Mouse (Mus musculus): Measurements from ENCODE around the gene Mib2.
"Not testable (repeated sequence)": the region's sequence is repeated elsewhere in the genome, so short reads cannot be mapped to it uniquely, and the experiment has no call there.

Gene Mib2

DNA sequence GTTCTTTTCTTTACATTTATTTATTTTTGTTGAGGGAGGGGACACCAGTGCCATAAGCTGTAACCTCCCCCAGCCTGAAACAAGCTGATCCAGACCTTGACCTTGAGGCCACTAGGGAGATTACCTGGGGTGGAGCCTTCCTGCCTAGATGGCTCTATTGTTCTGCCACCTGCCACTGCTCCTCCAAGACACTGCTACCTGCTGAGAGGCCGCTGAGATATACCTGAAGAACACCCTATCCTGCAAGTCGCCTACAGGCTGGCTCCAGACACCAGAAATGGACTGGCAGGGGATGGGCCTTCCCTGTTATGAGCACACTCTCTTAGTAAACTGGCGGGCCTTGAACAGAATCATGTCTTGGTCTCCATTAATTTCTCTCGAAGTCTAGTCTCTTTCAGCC is 1.2 kb upstream of the Mib2 start:
- DNase-seq (ENCODE audit: low spot score in 2 of 2), result not testable (repeated sequence)

DNA sequence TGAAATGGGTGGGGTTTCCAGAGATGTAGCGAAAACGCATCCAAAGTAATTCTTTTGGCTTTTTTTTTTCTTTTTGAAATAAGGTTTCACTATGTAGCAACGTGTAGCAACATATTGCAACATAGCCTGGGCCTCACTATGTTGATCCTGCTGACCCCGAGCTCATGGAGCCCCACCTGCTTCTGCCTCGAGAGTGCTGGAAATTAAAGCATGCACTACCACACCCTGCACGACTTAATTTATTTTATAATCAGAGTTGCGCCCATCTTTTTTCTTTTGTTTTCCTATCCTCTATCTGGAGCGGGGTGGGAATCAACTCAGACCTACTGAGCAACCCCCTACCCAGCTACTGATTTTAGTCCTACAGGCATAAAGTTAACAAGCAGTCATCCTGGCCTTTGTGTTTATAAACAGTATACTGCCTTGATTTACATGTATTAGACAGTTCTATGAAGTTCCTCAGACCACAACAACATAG is 639 bp upstream of the Mib2 start:
- DNase-seq (ENCODE audit: low spot score in 2 of 2), result no peak

DNA sequence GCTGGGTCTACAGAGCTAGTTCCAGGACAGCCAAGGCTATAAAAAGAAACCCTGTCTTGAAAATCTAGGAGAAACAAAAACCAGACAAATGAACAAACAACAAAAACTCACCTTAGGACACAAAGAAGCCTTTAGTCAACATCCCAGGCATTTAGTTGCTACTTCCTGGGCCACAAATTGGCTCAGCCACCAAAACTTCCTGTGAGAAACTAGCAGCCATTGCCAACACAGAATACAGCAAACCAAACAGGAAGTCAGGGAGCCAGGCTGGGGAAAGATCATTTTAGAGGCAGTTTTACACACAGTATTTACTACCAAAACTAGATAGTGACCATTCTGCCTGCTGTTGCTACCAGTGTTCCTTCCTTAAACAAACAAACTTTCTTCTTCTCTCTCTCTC is 2.1 kb downstream of the Mib2 start:
- DNase-seq (ENCODE audit: low spot score in 2 of 2), result no peak

DNA sequence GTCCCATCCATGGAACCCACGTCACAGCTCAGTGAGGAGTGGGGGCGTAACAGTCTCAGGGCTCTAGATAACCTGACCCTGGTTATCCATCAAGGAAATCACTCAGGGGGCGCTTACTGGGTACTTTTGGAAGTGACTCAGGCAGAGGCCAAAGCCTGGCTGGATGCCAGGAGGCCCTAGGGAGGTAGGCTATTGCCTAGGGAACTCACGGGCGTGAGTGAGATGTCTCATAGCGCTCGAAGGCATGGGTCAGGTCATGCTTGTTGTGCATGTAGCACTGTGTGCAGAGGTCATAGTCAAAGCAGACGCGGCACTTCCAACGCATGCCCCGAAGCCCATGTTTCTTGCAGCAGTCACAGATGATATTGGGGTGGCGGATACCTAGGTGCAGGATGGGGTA is 8.4 kb downstream of the Mib2 start:
- DNase-seq (ENCODE audit: low spot score in 2 of 2), result no peak

DNA sequence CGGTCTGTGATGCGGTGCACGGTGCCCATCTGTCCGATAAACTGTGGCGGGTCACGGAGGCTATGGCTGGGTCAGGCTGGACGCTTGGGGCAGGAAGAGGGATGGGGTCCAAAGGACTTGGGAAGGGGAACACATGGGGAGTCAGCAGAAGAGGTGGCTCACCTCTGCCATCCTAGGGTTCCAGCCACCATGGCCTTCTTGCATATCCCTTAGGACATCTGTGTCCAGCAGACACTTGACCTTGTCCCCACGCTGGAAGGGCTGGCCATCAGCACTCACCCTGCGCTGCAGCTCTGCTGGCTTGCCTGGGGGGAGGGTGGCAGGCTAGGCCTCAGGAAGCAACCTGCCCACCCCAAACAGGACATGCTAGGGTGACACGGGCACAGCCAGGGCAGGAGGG is 10.0 kb downstream of the Mib2 start:
- DNase-seq (ENCODE audit: low spot score in 2 of 2), result no peak

DNA sequence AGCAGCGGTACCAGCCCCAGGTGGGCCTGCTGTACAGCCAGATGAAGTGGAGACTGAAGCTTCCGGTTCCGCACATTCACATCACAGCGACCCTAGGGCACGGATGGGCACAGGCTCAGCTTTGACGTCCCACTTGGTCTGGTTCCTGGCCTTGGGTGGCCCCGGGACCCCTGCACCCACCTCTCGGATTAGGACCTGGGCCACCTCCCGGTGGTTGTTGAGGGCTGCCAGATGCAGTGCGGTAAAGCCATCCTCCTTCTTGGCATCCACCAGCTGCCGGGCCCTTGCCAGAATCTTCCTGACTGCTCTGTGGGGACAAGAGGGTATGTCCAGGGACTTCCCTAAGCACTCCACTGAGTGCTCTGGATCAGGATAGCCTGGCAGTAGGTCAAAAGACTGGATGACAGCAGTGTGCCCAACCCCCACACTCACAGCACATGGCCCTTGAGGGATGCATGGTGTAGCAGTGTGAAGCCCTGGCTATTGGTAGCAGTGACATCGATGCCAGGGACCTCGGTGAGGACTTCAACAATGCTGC is 12.7 kb downstream of the Mib2 start:
- DNase-seq (ENCODE audit: low spot score in 2 of 2), result no peak

DNA sequence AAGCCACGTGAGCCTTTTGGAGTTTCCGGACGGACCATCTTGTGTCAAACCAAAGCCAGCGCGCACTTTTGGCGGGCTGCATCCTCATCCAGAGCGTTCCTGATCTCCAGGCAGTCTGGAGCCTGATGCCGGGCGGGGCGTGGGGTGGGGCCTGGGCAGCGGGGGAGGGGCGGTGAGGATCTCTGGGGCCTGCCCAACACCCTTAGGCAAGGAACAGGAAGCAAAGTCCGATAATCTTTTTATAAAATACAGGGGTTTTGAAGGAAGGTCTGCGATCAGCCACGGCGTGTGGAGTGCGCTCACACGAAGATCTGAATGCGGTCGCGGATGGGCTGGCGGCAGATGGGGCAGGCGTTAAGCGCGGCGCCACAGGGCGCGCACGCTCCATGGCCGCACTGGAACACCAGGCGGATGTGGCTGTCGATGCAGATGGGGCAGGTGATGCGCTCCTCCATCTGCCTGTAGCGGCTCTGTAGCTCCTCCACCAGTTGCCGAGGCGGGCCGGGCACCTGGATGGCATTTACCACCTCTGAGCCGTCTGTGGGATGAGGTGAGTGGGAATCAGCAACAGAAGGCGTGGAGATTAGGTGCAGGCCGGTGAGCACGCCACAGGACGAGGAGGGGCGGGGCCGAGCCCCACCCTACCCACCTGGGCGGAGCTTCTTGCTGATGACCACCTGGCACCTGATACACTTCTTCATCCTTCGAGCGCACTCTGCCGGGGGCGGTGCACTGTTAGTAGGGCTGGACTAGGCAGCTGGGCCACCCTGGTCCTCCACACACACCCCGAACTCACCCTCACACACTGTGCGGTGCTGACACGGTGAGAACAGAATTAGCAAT is 14.3 kb downstream of the Mib2 start:
- DNase-seq (ENCODE audit: low spot score in 2 of 2), result no peak

DNA sequence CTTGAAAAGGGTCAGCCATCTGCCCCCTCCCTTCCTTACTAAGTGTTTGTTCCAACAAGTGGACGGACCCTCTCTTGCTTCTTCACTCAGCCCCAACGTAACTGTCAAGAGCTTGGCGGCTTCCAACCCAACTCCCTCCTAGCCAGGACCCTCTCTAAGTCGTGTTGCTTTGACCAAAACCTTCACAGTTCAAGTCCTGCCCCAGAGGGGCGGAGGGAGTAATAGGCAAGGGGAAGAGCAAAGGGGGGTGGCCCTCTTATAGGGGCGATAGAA is 14.9 kb downstream of the Mib2 start:
- no peak for DNase-seq (ENCODE audit: low spot score in 2 of 2)

DNA sequence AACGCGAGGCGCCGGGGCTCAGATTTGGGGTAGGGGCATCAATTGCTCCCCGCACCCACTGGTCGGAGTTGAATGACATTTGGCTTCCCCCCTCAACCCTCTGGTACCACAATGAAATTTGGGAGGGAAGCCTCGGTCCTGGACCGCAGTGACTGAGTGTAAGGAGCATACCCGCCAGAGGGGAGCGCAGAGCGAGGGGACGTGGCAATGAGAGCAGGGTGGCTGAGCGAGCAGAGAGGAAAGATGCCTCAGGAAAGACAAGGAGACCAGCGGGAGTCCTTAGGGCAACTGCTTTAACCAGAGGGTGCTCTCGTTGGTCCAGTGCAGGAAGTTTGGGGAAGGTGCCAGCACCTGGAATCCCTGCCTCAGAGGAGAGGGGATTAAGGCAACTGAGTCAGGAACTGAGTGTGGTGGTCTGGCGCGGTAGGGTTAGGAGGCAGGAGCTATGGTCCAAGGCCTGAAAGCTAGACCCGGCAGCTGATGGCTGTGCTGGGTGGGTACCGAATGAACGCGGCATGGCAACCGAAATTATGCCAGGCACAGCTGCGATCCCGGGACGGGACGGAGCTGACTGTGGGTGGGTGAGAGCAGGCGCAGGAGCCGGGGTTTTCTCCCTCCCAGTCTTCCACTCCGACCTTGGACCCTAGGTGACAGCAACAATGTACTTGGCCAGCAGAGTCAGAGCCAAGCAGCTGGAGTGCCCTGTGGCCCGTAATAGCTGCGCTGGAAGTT is 15.4 kb downstream of the Mib2 start:
- DNase-seq (ENCODE audit: low spot score in 2 of 2), result no peak

DNA sequence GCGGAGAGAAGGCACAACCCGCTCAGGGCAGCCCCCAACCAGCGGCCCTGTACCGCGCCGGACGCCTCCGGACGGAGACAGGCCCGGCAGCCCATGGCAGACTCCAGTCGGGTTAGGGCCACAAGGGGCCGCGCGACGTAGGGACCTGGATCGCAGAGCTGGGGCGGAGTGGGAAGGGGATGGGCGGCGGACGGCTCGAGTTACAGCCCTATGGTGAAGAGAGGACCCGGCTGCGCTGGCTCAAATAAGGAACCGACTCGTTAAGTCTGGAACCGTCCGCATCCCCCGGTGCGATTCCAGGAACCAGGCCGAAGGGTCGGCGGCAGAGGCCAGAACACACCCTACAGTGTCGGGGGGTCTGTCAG is 15.9 kb downstream of the Mib2 start, which contains the start of gene Mmp23:
Mmp23 (minus strand) TSS at position 299 of the 365 bp plus-strand sequence.
- DNase-seq (ENCODE audit: low spot score in 2 of 2), result no peak

DNA sequence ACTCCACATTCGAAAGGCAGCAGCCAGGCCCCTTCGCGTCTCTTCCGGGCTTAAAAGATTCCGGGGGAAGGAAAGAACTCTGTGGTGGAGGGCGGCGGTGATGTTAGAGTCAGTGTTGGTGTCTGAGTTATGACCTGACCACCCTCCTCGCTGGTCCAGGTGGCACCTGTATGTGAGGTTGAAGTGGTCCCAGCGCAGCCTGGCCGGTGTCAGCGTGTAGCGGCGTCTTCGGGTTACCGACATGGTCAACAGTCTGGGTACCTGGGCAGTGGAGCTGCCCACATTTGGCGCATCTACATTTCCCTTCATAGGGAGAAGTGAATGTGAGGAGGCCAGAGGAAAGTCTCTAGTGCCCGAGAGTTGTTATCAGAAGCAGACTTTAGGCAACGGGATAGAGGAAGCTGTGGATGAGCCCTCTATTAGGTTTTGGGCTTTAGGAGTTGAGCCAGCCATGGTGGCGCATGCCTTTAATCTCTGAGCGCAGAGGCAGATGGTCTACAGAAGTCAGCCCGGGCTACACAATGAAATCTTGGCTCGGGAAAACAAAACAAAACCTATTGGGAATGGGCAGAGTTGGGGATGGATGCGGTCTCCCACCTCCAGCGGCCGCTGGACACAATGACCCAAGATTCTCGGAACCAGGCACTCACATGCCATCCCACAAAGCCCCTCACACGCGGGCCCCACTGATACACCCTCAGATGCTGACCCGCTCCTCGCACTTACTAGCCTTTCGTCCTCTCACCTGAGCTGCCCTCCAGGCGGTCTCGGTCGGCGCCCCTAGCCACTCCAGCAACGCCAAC is 16.5 kb downstream of the Mib2 start:
- DNase-seq (ENCODE audit: low spot score in 2 of 2), result no peak

DNA sequence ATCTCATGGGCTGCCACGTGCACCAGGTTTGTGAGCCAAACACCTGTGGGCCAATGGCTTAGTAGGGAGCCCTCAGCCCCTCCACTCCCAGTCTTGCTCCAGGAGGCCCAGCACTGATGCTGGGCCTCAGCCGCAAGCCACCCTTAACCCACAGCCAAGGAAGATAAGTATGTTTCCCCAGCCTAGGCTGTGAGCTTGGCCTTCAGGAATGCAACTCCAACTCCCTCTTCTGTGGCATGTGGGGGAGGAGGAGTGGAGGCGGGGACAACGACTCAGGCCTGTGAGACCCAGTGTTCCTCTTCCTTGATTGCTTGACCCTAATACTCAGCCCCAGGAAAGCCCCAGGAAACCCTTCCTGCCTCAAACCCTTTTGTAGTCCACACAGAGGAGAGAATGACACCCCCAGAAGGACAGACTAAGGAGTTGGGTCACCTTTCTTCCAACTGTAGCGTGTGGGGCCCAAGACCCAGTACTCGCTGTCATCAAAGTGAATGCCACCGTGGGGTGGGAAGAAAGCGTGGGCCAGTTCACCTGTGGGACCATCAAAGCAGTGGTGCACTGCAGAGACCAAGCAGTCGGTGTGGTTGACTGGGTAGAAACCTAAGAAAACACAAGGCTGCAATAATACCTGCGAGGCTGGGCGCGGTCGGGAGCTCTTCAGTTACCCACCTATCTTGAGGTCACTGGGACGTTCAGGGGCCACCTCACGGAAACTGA is 17.3 kb downstream of the Mib2 start:
- no peak for DNase-seq (ENCODE audit: low spot score in 2 of 2)

DNA sequence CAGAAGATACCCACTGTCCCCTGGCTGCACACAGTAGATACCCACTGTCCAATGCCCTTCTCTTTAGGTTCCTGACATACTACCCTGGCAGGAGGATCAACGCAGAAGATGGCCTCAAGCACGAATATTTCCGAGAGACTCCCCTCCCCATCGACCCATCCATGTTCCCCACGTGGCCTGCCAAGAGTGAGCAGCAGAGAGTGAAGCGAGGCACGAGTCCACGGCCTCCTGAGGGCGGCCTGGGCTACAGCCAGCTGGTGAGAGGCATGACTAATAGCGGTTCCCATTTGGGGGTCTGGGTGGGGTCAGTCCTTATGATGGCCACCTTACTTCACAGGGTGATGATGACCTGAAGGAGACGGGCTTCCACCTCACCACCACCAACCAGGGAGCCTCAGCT is 19.6 kb downstream of the Mib2 start:
- DNase-seq (ENCODE audit: low spot score in 2 of 2), result no peak

DNA sequence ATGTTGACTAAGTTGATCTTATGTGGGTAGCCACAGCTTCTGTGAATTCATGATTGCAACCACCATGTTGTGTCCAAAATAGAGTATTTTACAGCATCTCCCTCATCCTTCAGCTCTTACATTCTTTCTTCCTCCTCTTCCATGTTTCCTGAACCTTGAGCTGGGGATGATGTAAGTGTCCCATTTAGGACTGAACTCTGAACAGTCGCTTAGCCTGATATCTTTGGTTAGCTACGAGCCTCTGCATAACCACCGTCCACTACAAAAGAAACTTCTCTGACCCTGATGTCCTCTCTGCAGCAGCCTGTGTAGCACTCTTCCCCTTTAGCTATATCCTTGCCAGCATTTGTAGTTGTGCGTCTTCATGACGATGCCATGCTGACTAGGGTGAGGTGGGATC is 23.3 kb downstream of the Mib2 start:
- DNase-seq (ENCODE audit: low spot score in 2 of 2), result no peak

DNA sequence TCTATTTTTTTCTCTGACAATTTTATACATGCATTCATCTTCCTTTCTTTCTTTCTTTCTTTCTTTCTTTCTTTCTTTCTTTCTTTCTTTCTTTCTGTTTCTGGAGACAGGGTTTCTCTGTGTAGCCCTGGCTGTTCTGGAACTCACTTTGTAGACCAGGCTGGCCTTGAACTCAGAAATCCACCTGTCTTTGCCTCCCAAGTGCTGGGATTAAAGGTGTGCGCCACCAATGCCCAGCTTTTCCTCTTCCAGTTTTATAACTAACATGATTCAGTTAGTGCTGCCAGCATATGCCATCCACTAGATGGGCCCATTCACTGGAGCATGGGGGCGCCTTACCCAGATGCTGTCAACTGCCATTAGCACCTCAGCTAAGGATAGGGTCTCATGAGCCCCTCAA is 23.7 kb downstream of the Mib2 start, which contains the start of gene Gm10563:
Gm10563 (minus strand) TSS at position 101 of the 400 bp plus-strand sequence.
- not testable (repeated sequence) for DNase-seq (ENCODE audit: low spot score in 2 of 2)

DNA sequence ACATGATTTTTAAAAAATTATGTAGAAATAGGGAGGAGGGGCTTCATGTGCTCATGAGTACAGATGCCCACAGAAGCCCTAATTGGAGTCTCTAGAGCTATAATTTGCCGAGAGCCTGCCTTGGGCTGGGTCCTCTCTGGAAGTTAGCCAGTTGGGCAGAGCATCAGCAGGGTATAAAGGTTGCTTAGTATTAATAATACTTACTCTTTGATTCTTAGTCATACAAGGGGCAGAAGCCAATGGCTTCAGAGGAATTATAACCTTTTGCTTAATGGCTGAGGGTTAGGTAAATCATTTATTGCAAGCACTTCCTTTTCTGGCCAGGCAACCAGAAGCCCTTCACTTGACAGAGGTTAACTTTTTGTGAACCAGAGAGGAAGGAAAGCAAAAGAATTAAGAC is 25.5 kb downstream of the Mib2 start:
- DNase-seq (ENCODE audit: low spot score in 2 of 2), result no peak

DNA sequence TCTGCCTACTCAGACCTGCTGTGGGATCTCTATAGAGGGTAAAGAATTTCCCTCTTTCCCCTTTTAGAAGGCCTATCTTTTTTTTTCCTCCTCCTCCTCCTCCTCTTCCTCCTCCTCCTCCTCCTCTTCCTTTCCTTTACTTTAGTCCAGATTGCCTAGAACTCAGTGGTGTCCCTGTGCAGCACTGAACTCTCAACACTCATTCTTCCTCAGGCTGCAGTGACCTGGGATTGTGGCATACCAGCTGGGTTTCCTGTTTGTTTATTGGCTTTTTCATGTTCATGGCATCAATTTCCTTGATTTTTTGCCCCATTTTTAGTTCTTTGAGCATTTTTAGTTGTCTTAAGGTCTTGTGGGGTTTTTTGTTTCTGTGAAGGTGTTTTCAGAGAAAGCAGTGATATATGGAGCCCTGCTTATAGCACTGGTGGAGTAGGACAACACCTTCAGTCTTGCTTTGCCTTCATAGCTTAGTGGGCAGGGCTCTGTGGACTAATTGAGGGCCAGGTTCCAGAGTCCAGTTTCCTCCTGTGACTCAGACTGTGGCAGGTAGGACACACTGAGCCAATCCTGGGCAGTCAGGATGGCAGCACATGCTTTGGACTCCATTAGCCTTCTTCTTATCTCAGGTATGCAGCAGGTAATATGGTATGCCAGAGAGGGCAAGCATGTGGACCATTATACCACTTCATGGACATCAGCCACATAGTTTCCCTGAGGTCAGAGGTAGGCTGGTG is 33.1 kb downstream of the Mib2 start:
- no peak for DNase-seq (ENCODE audit: low spot score in 2 of 2)

DNA sequence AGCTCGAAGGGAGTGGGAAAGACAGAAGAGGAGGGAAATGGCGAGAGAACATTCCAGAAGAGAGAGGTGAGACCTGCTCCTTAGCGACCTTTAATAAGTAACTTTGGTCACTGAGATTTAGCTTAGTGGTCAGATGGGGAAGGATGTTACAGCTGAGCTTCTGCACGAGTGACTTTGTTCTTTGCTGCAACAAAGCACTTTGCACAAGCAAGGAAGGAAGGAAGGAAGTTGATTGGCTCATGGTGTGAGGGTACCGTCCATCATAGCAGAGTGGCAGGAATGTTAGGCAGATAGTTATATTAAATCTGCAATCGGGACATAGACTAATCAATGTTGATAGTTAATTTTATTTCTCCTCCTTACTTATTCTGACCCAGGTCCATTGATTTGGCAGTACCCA is 38.7 kb downstream of the Mib2 start:
- DNase-seq (ENCODE audit: low spot score in 2 of 2), result no peak

DNA sequence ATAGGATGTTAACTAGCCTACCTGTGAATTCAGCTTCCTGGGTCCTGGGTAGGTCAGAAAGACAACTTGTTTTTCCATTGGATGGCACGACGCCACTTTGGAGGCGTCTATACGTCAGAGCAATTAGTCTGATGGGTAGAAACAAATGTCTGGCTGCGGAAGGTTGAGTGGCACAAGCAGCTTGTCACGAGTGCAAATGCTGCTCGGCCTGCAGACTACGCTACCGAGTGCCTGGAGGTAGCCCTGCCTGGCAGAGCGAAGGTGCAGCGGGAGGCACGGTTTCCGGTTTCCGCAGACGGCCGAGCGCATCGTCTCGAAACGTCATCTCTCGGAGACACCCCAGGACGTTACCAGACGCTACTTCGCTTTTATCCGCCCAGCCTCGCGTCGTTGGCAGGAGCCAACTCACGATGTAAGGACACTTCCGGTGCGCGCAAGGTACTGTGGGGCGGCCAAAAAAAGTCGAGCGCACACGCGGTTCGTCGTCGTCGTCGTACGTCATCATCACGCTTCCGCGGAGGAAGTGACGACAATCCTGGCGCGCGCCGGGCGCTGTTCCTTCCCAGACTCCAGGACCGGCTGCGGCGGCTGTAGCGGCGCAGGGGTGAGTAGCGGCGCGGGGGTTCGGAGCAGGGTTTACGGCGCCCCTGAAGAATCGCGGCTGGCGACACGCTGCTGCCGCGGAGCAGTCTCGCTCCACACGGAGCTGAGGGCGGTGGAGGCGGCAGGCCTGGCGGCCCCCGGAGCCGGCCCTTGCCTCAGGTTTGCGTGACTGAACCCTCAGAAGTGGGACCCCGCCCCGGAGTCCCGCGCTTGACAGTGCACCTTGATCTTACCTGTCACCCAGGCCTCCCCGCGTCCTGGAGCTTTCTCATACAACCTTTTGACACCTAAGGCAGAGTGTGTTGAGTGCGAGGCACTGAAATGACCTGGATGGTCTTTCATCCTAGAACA is 44.4 kb downstream of the Mib2 start, which contains the start of gene Cdk11b:
Cdk11b (plus strand) TSS at position 517 of the 954 bp plus-strand sequence.
- DNase-seq (ENCODE audit: low spot score in 2 of 2), result peak; percentile 97 to 98

DNA sequence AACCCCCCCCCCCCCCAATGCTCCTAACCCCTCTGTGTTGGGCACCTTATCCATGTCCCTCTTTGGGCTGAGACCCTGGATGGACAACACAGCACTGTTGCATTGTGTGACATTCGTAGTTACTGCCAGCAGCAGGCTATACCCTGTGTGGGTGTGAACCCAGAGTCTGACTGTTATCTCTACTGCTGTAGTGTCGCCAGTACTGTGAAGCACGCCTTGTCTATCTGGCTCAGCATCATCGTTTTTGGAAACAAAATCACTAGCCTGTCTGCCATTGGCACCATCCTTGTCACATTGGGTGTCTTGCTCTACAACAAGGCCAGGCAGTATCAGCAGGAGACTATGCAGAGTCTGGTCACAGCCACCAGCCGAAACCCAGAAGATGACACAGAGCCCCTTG is 50.7 kb downstream of the Mib2 start:
- no peak for DNase-seq (ENCODE audit: low spot score in 2 of 2)

Data from right cerebral cortex, adult 2 months (tissue).